Mouse (Mus musculus): ENCODE data around the gene Nlk.
A peak's percentile ranks its signal among the peaks of the same experiment; 100 is the strongest.

The Nlk gene

DNA sequence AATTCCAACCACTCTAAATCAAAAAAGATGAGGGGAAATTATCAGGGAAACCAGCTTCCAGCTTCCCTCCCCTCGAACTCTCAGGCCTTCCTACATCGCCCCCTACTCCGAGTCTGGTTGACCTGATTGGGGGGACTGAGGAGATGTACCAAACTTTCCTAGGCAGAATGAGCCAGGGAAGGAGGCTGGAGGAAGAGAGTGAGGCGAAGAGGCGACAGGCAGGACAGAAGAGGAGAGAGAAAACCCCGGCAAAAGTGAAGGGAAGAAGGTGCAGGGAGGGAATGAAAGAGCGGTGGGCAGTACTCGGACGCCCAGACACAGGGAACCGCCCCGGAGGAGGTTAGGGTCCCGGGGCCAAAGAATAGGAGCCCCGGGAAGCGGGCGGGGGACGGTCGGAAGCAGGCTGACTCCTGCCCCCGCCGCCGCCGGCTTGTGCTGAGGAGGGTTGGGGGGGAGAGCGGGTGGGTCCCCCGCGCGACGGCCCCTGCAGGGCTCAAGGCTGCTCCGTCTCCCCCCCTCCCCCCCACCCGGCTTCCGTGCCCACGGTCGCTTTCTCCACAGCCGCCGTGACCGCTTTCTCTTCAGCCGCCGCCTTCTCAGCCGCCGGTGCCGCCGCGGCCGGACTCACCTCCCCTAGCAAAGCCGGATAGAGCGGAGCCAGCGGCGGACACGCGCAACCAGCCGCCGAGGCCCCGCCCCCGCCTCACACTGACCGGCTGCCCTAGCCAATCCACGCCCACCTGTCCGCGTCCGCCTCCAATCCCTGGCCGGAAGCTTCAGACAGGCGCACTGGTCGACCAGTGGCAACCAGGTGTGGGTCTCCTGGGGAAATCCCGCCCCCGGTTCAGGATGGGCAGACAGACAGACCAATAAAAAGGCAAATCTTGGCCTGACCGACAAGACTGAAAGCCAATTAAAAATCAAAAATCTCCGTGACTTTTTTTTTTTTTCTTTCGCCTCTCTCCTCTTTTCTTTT, at the start of gene Nlk:
TSS of gene Nlk (minus strand) at position 597 of the 976 bp plus-strand sequence.
- DNase-seq (ENCODE audit: low read depth, low spot score) = peak; percentile 99

DNA sequence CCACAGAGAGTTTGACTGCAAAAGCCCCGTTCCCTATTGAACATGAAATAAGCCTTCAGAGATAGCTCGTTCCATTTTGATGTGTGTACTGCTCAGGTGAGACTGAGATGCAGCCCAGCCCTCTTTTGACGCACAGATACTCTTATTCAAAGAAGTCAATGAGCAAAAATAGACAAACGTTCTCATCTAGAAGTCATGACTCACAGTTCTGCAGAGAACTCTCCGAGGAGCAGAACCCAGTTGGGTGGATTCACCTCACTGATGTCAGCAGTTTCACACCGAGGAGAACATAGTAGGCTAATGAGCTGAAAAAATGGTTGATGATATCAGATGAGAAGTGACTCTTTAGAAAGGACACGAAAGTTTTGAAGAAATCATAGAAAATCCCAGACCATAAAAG, 49.1 kb upstream of the Nlk start:
- DNase-seq (ENCODE audit: low read depth, low spot score) = no peak

DNA sequence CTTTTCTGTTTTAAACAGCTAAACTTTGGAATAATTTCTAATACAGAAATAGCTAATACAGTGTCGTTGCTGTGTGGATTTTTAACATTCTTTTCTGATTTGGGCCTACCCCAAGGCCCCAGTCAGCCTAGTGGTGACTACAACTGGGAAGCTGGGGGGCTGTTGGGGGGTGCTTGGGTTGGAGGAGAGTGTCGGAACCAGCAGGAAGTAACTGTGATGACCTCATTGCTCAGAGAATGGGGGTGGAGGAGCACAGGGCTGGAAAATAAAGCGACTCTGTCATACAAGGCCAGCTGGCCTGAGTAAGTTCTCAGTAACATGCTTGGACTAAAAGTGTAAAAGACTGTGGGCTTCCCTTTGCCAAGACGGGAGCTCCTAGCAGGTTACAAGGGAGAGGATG, 48.3 kb upstream of the Nlk start:
- peak; percentile 3 for DNase-seq (ENCODE audit: low read depth, low spot score)

DNA sequence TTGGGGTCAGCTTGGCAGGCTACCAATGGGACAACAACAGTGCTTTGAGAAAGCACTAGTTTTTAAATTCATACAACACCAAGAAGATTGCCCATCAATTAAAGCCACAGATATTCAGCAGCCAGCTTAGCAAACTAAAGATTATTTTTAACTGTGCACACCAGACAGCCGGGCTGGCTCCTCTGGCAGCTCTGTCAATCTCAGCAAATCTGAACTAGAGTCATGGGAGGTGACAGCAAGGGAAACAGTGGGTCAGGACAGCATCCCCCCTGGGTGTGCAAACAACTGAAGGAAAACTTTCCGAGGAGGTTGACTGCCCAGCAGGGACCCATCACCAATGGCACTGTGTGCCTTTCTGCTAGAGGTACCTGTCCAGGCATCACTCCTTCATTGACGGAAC, 45.3 kb upstream of the Nlk start:
- DNase-seq (ENCODE audit: low read depth, low spot score) = no peak

- DNase-seq (ENCODE audit: low read depth, low spot score) = no peak
Observed at GRCm38 (mm10) chr11:78741958-78742357, 44.8 kb upstream of the Nlk start.

DNA sequence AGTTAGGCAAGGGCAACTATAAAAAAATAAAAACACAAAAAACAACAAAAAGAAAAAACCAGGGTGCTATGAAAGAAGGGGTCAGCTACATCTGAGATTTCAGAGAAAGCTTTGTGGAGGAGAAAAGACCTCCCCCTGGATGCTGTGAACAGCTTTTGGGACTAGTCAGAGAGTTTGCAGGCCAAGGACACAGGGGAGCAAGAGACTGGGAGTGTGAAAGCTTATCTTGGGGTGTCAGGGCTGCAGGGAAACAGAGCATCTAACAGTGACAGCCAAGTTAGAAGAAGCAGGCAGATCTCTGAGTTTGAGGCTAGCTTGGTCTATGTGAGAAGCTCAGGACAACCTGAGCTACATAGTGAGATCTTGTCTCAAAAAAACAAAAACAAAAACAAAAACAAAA, 42.2 kb upstream of the Nlk start:
- DNase-seq (ENCODE audit: low read depth, low spot score) = no peak

GRCm38 (mm10) chr11:78736877-78737408, 39.8 kb upstream of the Nlk start:
- DNase-seq (ENCODE audit: low read depth, low spot score) = no peak

DNA sequence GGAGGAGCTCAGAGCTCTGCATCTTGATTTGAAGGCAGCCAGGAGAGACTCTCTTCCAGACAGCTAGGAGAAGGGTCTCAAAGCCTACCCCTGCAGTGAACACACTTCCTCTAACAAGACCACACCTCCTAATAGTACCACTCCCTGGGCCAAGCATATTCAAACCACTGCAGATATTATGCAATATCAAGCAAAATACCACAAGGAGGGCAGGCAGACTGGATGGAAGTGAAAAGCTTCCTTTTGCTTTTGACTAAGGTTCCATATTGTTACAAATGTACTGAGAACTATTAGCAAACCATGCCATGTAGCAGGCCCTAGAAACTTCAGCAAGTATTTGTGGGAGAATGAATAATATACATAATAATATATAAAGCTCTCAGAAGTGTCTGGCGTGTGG, 38.0 kb upstream of the Nlk start:
- DNase-seq (ENCODE audit: low read depth, low spot score) = no peak

DNA sequence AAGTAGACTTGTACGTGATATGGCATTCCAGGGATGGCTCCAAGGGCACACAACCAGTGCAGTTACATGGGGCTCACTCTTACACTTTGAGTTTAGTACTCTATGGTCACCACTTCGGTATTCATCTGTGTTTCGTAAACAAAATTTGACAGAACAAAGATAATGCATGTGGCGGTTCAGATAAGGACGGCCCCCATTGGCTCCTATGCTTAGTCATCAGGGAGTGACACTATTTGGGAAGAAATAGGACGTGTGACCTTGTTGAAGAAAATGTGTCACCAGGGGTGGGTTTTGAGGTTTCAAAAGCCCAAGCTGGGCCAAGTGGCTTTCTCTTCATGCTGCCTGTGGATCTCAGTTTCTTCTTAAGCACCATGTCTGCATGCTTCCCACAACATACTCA, 35.4 kb upstream of the Nlk start:
- DNase-seq (ENCODE audit: low read depth, low spot score) = no peak

GRCm38 (mm10) chr11:78730902-78731301, 33.7 kb upstream of the Nlk start:
- no peak for DNase-seq (ENCODE audit: low read depth, low spot score)

DNA sequence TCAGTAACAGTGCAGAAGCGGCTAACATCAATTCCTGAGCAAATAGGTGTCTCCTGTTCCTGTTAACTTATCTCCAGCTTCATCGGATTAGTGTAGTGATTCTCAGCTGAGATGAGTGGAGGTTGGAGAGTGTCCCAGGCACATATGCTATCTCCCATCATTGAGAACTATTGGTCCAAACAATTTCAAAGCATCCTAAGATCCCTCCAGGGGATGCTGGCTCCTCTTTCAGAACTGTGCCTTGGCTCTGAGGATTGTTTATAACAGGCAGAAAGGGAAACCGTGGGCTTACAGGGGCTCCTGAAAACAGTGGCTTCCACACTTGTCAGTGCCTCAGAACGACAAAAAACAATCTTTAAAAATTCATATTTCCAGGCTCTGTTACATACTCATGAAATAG, 30.9 kb upstream of the Nlk start:
- no peak for DNase-seq (ENCODE audit: low read depth, low spot score)

DNA sequence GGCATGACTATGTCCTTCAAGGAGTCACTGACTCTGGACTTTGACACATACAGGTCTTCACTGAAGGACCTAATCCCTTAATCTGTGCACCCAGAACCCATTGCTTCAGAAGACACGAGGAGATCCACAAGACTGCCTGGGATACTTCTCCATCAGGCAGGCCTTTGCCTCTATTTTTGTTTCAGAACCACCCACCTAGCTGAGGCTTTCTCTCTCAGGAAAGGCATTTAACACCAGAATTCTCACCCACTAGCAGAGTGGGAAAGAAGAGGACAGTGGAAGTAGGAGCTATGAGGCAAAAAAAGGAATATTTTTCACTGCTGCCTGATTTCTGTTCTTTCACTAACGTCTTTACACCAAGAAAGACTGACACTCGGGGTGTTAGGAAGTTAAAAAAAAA, 29.2 kb upstream of the Nlk start:
- DNase-seq (ENCODE audit: low read depth, low spot score) = no peak

DNA sequence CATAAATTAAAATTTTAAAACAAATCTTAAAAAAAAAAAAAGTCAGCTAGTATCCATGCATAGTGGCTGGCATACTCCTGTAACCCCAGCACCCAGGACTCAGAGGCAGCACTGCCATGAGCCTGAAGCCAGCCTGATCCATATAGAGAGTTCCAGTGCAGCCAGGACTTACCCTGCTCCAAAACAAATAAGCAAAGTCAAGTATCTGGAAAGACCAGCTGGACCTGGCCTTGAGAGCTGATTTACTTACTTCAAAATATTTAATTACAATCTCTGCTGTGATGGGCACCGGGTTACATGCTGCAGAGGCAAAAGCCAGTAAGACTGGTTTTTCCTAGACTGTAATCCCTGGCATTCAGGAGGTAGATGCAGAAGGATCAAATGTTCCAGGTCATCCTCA, 27.6 kb upstream of the Nlk start:
- no peak for DNase-seq (ENCODE audit: low read depth, low spot score)

DNA sequence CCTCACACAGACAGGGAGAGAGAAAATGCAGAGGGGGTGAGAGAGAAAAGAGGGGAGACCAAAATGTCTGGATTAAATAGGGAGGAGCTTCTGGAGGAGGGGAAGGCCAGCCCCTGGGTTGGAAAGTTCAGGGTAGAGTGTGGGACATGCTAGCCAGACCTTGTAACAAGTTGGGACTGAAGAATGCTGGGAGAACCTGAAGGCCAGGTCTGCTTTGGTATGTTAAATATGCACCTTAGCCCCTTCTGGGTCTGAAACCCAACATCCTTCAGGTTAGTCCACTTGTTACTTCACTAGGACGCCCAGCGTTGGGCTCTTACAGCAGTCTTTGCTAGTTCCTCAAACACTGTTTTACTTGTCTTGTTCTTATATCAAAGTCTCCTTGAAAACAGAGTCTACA, 24.2 kb upstream of the Nlk start:
- DNase-seq (ENCODE audit: low read depth, low spot score) = no peak

- no peak for DNase-seq (ENCODE audit: low read depth, low spot score)
Observed at GRCm38 (mm10) chr11:78717655-78718054, 20.5 kb upstream of the Nlk start.

DNA sequence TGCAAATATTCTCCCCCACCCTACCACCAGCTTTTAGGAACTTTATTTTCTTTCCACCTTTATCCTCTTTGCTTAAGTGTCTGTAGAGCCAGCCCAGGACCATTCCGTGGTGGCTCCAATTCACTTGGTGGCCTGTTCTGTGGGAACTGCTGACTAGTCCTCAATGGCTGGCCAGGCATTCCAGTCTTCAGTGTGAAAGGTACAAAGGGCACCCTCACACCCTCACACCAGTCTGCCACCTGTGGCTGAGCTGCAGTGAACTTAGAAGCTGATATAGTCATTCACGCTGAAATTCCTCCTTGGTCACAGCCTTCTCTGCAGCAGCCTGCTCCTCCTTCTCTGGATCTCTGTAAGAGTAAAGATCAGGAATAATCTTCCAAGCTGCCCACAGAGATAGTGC, 11.5 kb upstream of the Nlk start:
- no peak for DNase-seq (ENCODE audit: low read depth, low spot score)

GRCm38 (mm10) chr11:78706026-78706425, 8.9 kb upstream of the Nlk start:
- no peak for DNase-seq (ENCODE audit: low read depth, low spot score)

DNA sequence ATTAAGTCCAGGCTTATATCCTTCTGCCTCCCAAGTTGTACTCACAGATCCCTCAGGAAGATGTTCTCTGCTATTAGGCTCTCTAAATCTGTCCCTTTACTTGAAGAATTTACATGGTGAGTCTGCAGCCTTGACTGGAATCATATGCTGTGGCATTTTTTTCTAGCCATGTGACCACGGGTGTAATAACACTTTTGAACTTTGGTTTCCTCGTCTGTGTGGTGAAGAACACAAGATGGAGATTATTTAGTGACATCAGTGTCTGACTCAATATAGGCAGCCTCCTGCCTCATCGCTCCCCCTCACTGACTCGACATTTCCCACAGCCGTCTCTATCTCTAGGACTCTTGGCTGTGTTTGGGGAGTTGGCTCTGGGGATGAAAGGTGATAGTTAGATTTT, 5.9 kb upstream of the Nlk start:
- no peak for DNase-seq (ENCODE audit: low read depth, low spot score)

GRCm38 (mm10) chr11:78702319-78702718, 5.1 kb upstream of the Nlk start:
- no peak for DNase-seq (ENCODE audit: low read depth, low spot score)

- DNase-seq (ENCODE audit: low read depth, low spot score) = peak; percentile 93
Observed at GRCm38 (mm10) chr11:78697753-78698171, 589 bp upstream of the Nlk start.

DNA sequence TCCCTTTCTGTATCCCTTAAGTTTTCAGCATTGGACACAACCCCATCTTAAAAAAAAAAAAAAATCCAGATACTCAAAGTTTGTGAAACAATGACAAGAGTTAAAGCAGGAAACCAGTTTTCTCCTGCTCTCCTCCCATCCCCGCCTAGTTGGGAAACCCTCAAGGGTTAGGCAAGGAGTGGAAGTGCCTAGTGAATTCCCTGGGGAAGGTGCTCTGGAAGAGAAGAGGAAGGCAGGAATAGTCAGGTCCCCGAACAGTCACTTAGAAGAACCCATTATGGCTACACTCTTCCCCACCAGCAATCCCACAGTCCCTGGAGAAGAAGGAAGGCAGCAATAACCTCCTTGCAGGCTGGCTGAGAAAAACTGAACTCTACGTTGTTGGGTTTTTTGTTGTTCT, 2.9 kb downstream of the Nlk start:
- peak; percentile 59 for DNase-seq (ENCODE audit: low read depth, low spot score)

- DNase-seq (ENCODE audit: low read depth, low spot score) = no peak
Observed at GRCm38 (mm10) chr11:78693307-78693706, 3.9 kb downstream of the Nlk start.

DNA sequence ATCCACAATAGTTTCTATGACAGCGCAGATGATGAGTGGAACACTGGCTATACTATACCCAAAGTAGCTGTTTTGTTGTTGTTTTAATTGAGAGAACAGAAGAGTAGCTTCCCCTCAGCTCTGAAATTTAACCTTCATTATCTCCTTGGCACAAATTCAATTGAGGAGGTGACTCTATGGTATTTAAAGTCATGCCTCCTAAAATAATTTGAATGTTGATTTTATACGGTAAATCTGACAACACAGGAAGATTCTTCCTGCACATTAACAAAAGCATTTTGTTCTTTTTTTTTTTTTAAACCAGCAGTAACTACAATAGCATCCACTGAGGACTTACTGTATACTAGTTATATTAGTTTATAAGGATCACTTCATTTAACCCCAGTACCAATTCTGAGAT, 6.0 kb downstream of the Nlk start:
- DNase-seq (ENCODE audit: low read depth, low spot score) = no peak
